Mouse (Mus musculus): Measurements from ENCODE around the gene Sh3yl1. TPM values are rescaled to one million over a fixed set of nuclear protein-coding genes. Genes with fewer than 3 reads are reported as not detected.

The Sh3yl1 gene
- 50.8 and 52.0 TPM in 2 replicates for polyA plus RNA-seq (2015; fragmentation: Nextera tagmentation; extraction: Ambion mirVana)

DNA sequence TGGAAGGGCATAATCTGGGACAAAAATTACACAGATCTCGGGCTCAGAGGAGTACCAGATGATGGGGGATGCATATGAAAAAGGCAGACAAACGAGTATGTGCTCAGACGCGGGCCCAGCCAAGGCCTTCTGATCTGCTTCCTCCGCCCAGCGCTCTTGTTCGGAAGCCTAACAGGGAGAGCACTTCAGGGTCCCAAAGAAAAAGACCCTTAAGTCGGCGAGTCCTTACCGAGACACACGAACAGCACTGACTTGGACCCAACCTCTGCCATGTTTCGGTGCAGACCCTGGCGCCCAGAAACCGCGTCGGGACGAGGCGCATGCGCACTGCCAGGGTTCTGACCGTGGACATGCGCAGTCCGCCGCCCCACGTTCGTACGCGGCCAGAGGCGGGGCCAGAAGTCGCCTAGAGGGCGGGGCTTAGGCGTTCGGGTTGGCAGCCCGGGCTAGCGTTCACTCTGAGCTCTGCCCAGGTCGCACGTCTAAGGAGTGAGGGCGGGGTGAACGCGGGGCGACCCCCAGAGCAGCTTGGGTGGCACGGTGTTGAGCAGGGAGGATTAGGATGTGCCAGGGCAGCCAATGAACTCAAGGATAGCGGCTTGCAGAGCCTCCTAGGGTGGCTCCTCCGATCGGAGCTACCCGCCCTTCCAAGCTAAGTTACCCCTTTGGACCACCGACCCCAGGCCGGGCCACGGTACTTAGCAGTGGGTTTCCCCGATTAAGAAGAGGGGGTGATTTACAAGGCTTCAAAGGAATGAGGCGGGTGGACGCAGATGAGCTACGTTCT lies at the start of gene Sh3yl1, which contains the start of gene Acp1:
TSS of gene Sh3yl1 (plus strand) at position 408 of the 787 bp plus-strand sequence.
TSS of gene Acp1 (minus strand) at position 329 of the 787 bp plus-strand sequence.
- Histone ChIP-seq H3K4me2 (peak within 1 kb of the TSS; percentile 80), H3K27me3 (no peaks in the 10 kb centered on the region), H3K4me3 (peak within 1 kb of the TSS; percentile 72), H3K36me3 (no peaks in the 10 kb centered on the region), H3K4me1 (replicated peaks) (peaks cover 29% of the 10 kb centered on the region), H3K27ac (peak within 1 kb of the TSS; percentile 77), H3K9me3 (no peaks in the 10 kb centered on the region; the same call in 1 of the 2 replicates), H3K9ac (peak within 1 kb of the TSS; percentile 85)
- WGBS, result under 1% methylated on average over 52 of the region's 52 CpGs
- ATAC-seq (ENCODE audit: low FRiP score), result peak; percentile 98

DNA sequence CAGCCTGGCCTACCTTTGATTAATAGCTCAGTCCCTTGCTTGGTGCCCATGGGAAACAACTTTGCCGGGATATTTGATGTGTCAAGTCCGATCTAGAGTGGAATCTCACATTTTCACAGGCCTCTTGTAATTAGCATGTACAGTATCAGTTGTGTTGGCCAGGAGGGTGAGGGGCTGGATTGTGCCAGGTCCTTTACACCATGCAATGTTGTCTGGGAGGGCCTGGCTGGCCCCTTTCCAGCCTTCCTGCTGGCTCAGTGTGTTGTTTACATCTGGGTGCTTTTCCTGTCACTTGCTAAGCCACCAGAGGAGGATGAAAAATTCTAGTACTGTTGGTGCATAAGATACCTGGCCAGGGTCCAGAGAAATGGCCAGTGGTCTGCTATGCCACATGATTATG lies 47.1 kb upstream of the Sh3yl1 start:
- H3K4me1 ChIP-seq (replicated peaks), result 0 out of 2 replicates have a peak, but pooled peaks cover 4% of the 10 kb centered on the region
- H3K27ac ChIP-seq, result no peak overlapping the region
- H3K9me3 ChIP-seq, result no peaks in the 10 kb centered on the region
- H3K9ac ChIP-seq, result no peak overlapping the region
- H3K4me3 ChIP-seq, result no peak overlapping the region
- WGBS, result 70% methylated on average over 2 of the region's 2 CpGs
- no peaks in the 10 kb centered on the region for H3K27me3 ChIP-seq
- no peaks in the 10 kb centered on the region for H3K36me3 ChIP-seq
- no peak for ATAC-seq (ENCODE audit: low FRiP score)
- no peak overlapping the region for H3K4me2 ChIP-seq

DNA sequence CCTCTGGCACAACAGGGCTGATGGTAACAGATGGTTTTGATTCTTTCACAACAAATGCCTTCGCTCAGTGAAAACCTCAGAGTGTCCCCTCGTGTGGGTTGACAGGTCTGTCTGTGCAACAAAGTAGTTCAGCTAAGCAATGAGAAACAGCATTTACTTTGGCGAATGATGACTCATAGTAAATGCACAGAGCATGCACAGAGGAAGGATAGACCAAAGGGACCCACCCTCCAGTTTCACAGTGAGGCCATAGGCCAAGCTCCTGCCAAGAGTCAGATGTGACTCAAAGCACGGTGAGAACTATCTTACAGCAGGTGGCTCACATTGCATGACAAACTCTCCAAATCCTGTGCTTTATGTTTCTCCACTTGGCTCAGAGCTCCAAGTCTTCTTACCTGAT lies 45.7 kb upstream of the Sh3yl1 start:
- WGBS, result 85% methylated on average over 4 of the region's 4 CpGs
- Histone ChIP-seq H3K27me3 (no peaks in the 10 kb centered on the region), H3K27ac (no peak overlapping the region), H3K4me3 (no peak overlapping the region), H3K9me3 (no peaks in the 10 kb centered on the region), H3K9ac (no peak overlapping the region), H3K4me1 (replicated peaks) (0 out of 2 replicates have a peak, but pooled peaks cover 4% of the 10 kb centered on the region), H3K36me3 (no peaks in the 10 kb centered on the region), H3K4me2 (no peak overlapping the region)
- no peak for ATAC-seq (ENCODE audit: low FRiP score)

DNA sequence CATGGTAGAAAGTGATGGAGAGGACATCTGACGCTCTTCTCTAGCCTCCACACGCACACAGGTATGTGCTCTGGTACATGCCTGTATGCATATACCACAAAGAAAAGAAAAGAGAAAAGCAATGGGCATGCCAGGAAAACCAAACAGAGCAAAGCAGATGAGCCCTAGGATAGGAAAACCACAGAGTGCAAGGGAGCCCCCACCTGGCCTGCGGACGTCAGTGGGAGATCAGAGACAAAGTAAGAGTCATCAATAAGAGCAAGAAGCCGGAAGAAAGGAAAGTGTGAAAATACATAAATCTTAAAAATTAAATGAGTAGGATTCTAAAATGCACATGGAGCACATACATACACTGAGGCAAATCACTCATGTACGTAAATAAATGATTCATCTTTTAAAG lies 32.0 kb upstream of the Sh3yl1 start:
- H3K4me1 ChIP-seq (replicated peaks), result peaks cover 10% of the 10 kb centered on the region

DNA sequence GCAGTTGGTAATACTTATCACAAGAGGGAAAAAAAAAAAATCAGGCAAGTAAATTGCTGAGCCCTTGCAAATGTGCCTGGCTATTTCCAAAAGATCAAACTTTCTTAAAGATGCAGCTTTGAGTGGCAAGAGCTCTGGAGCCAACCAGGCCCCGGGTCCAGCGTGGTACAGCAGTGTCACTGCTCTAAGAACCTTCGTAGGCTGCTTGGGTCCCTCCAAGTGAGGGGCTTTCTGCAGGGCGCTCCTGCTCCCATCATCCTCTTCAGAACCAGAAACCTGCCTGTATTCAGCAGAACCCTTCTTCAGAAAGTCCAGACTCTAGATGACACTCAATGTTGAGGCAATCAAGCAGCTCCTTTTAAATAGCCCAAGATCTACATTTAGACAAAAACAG lies 27.9 kb upstream of the Sh3yl1 start:
- Histone ChIP-seq H3K9ac (peak overlapping the region; percentile 69), H3K4me2 (peak overlapping the region; percentile 100), H3K4me3 (peak overlapping the region; percentile 63), H3K27ac (no peak overlapping the region), H3K36me3 (no peaks in the 10 kb centered on the region), H3K9me3 (no peaks in the 10 kb centered on the region), H3K4me1 (replicated peaks) (peaks cover 16% of the 10 kb centered on the region), H3K27me3 (peaks cover 57% of the 10 kb centered on the region)
- ATAC-seq (ENCODE audit: low FRiP score), result no peak
- 18% methylated on average over 4 of the region's 4 CpGs for WGBS

More for the DNA sequence above, 32.0 kb upstream of the Sh3yl1 start:
- ATAC-seq (ENCODE audit: low FRiP score), result no peak
- Histone ChIP-seq H3K36me3 (no peaks in the 10 kb centered on the region), H3K4me2 (no peak overlapping the region), H3K9ac (no peak overlapping the region), H3K4me3 (no peak overlapping the region), H3K9me3 (no peaks in the 10 kb centered on the region), H3K27me3 (peaks cover 28% of the 10 kb centered on the region), H3K27ac (no peak overlapping the region)
- WGBS, result 72% methylated on average over 6 of the region's 6 CpGs

DNA sequence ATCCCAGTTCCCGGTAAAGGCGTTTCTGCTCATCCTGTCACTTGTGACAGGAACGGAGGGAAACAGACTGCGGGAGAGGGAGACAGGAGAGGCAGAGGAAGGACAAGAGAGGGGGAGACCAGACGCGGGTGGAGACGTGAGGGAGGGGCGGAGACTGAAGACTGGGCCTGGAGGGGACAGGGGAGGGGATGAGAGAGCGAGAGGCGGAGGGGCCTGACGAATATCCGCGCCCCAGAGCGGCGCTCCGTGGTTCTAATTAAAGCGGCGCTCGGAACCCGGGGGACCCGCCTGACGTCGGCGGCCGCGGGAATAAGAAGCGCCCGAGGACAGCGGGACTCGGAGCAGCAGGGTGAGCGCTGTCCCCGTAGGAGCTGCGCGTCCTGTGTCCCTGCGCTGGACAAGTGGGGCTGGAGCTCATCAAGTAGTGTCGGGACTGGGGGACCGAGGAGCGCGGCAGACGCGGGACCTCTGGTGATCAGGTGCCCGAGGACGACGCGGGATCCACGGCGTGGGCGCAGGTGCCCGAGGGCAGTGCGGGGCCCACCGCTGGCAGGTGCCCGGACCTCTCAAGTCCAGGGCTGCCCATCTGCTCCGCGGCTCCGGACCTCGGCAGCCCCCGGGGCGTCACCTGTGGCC lies 27.4 kb upstream of the Sh3yl1 start, which contains the start of gene Alkal2:
TSS of gene Alkal2 (plus strand) at position 337 of the 636 bp plus-strand sequence.
- Histone ChIP-seq H3K9ac (peak within 1 kb of the TSS; percentile 69), H3K4me1 (replicated peaks) (peaks cover 16% of the 10 kb centered on the region), H3K4me3 (peak within 1 kb of the TSS; percentile 63), H3K27ac (no peak within 1 kb of the TSS), H3K27me3 (peaks cover 57% of the 10 kb centered on the region), H3K4me2 (peak within 1 kb of the TSS; percentile 100), H3K9me3 (no peaks in the 10 kb centered on the region), H3K36me3 (no peaks in the 10 kb centered on the region)
- WGBS, result under 1% methylated on average over 58 of the region's 58 CpGs
- ATAC-seq (ENCODE audit: low FRiP score), result peak; percentile 79

DNA sequence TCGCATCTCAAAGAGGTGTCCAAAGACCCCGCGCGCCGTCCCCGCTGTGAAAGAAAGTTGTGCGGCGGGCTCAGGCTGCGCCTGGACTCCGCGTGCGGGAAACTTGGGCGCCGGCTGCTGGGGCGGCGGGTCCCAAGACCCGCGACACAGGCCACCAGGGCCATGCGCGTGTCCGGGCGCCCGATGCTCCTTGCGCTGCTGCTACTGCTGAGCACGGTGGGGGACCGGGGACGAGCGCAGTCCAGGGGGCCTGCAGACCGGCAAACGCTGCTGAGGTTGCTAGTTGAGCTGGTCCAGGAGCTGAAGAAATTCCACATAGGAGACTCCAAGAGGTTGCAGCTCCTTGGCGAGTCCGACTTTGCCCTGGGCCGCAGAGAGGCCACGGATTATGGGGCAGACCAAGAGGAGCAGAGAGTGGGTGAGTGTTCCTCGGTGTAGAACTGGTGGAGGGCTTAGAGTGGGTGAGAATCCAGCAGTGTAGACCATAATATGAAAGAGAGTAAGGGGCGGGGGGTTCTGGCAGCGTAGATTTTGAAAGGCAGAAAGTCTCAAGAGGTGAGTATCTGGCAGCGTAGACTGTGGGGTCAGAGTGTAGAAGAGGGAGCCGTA lies 26.7 kb upstream of the Sh3yl1 start:
- peak; percentile 72 for ATAC-seq (ENCODE audit: low FRiP score)
- no peak overlapping the region for H3K27ac ChIP-seq
- peaks cover 16% of the 10 kb centered on the region for H3K4me1 ChIP-seq (replicated peaks)
- peak overlapping the region; percentile 100 for H3K4me2 ChIP-seq
- no peaks in the 10 kb centered on the region for H3K9me3 ChIP-seq
- H3K9ac ChIP-seq, result peak overlapping the region; percentile 69
- 8% methylated on average over 39 of the region's 39 CpGs for WGBS
- peak overlapping the region; percentile 63 for H3K4me3 ChIP-seq
- peaks cover 57% of the 10 kb centered on the region for H3K27me3 ChIP-seq
- H3K36me3 ChIP-seq, result no peaks in the 10 kb centered on the region

DNA sequence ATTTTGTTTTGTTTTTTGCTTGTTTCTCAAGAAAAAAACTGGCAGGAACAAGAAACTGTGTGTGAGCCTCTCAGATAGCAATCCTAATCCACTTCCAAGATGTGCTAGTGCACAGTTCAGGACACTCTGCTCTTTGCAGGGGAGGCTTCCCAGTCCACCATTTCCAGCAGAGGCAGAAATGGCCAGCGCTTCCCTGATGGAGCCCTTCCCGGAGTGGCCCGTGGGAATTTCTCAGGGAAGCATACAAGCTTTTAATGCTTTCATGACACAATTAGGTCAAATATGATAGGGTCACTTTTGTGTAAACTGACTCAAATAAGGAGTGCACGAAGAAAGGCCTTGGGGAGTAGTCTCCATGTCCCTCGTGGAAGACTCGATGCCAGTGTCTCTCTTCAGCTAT lies 25.6 kb upstream of the Sh3yl1 start:
- ATAC-seq (ENCODE audit: low FRiP score), result no peak
- peaks cover 57% of the 10 kb centered on the region for H3K27me3 ChIP-seq
- 78% methylated on average over 6 of the region's 6 CpGs for WGBS

DNA sequence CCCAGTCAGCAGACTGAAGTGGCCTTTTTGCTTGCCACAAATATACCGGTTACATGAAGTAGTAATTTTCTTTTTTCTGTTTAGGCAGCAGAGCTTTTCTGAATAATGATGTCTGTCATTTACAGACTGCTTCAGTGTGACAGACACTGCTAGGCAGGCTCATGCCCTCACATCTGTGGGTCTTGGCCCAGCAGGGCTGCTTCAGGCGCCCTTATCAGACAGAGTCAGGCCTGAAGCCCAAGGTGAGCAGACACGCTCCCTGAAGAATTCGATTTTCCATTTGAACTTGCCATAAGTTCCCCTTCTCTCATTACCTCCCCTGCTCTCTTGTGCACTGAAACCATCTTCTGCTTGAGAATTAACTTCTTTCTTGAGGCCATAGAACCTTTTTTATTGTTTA lies 23.5 kb upstream of the Sh3yl1 start:
- Histone ChIP-seq H3K27ac (no peak overlapping the region), H3K4me3 (no peak overlapping the region), H3K4me1 (replicated peaks) (peaks cover 16% of the 10 kb centered on the region), H3K36me3 (no peaks in the 10 kb centered on the region), H3K27me3 (peaks cover 43% of the 10 kb centered on the region), H3K4me2 (no peak overlapping the region), H3K9ac (no peak overlapping the region), H3K9me3 (no peaks in the 10 kb centered on the region)
- ATAC-seq (ENCODE audit: low FRiP score), result no peak
- 90% methylated on average over 4 of the region's 4 CpGs for WGBS

More for the DNA sequence above, 25.6 kb upstream of the Sh3yl1 start:
- H3K9ac ChIP-seq, result no peak overlapping the region
- no peak overlapping the region for H3K27ac ChIP-seq
- H3K4me3 ChIP-seq, result no peak overlapping the region
- peaks cover 16% of the 10 kb centered on the region for H3K4me1 ChIP-seq (replicated peaks)
- H3K4me2 ChIP-seq, result no peak overlapping the region
- H3K36me3 ChIP-seq, result no peaks in the 10 kb centered on the region
- no peaks in the 10 kb centered on the region for H3K9me3 ChIP-seq

DNA sequence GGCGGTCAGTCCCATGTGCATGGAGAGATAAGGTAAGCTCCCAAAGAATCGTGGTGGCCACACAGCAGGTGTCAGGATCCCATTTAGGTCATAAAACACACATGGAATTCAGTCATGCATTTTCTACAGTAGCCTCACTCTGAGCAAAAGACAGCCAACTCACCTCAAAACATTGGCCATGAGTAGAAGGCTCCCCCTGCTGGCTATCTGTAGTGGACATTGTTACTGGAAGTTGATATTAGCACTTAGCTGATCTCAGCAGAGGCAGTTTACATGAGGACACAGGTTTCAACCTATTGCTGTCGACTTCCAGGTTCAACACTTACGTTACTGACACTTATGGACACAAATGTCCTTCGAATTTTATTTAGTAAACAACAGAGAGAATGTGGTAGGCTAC lies 21.4 kb upstream of the Sh3yl1 start:
- H3K27me3 ChIP-seq, result peaks cover 23% of the 10 kb centered on the region
- H3K9ac ChIP-seq, result no peak overlapping the region
- 42% methylated on average over 5 of the region's 5 CpGs for WGBS
- H3K9me3 ChIP-seq, result no peaks in the 10 kb centered on the region
- H3K4me3 ChIP-seq, result no peak overlapping the region
- no peaks in the 10 kb centered on the region for H3K4me1 ChIP-seq (replicated peaks)
- peaks cover 10% of the 10 kb centered on the region for H3K36me3 ChIP-seq
- ATAC-seq (ENCODE audit: low FRiP score), result peak; percentile 65; the same call in 1 of the 2 replicates
- no peak overlapping the region for H3K4me2 ChIP-seq
- no peak overlapping the region for H3K27ac ChIP-seq

DNA sequence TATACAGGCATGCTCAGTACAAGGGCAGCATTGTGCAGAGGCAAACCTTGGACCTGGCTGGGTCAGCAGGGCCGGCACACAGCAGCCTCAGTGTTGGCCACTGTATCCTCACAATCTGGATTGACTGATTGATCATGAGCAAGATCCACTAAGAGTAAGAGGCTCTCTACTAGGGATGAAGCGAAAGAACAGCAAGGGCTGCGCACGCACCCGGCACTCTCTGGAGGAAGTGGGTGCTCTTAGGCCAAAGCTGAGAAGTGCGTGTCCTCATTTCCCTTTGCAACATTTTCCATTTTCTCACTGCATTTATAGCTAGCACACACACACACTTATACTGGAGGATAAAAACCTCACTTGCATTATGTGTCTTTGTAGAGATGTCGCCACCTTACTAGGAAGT lies 20.0 kb upstream of the Sh3yl1 start:
- Histone ChIP-seq H3K27ac (no peak overlapping the region), H3K27me3 (peaks cover 10% of the 10 kb centered on the region), H3K9ac (no peak overlapping the region), H3K36me3 (peaks cover 10% of the 10 kb centered on the region), H3K4me3 (no peak overlapping the region), H3K4me2 (no peak overlapping the region), H3K9me3 (no peaks in the 10 kb centered on the region), H3K4me1 (replicated peaks) (no peaks in the 10 kb centered on the region)
- 90% methylated on average over 7 of the region's 7 CpGs for WGBS
- no peak for ATAC-seq (ENCODE audit: low FRiP score)

DNA sequence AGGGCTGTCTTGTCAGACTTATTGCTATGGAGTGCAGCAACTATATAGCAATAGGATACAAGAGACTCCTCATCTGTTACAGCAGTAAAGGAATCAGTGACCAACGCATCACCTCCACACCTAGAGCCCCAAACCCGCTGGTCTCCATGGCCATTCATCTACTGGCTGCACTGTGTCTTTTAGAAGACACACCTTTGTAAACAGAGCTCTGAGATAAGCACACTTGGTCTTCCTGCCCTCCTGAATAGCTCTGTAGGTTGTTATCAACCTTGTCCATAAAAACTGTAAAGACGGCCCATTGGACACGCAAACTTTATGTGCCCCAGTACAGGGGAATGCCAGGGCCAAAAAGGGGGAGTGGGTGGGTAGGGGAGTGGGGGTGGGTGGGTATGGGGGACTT lies 14.4 kb upstream of the Sh3yl1 start:
- WGBS, result 98% methylated on average over 4 of the region's 4 CpGs
- Histone ChIP-seq H3K27ac (no peak overlapping the region), H3K9me3 (no peaks in the 10 kb centered on the region), H3K27me3 (no peaks in the 10 kb centered on the region), H3K4me1 (replicated peaks) (no peaks in the 10 kb centered on the region), H3K9ac (no peak overlapping the region), H3K4me2 (no peak overlapping the region), H3K36me3 (peaks cover 27% of the 10 kb centered on the region), H3K4me3 (no peak overlapping the region)
- ATAC-seq (ENCODE audit: low FRiP score), result no peak
